Mouse (Mus musculus): Measurements from ENCODE around the gene Drosha. TPM values are rescaled to one million over a fixed set of nuclear protein-coding genes. Genes with fewer than 3 reads are reported as not detected.
"Not testable (repeated sequence)": the region's sequence is repeated elsewhere in the genome, so short reads cannot be mapped to it uniquely, and the experiment has no call there.

Drosha gene
- total RNA-seq (2015; ENCODE audit: low replicate concordance) (13.0 and 13.8 TPM in 2 replicates), total RNA-seq (2017; ENCODE audit: low replicate concordance) (8.1 and 8.5 TPM in 2 replicates)

GRCm38 (mm10) chr15:12824197-12824952, at the start of gene Drosha, which contains the start of gene 6030458C11Rik:
Gene Drosha, plus strand, starts transcription at chr15:12824815.
Gene 6030458C11Rik, minus strand, starts transcription at chr15:12824649.
- peak; percentile 97 for ATAC-seq (replicated peaks; ENCODE audit: low FRiP score, poor library complexity, severe bottlenecking)

DNA sequence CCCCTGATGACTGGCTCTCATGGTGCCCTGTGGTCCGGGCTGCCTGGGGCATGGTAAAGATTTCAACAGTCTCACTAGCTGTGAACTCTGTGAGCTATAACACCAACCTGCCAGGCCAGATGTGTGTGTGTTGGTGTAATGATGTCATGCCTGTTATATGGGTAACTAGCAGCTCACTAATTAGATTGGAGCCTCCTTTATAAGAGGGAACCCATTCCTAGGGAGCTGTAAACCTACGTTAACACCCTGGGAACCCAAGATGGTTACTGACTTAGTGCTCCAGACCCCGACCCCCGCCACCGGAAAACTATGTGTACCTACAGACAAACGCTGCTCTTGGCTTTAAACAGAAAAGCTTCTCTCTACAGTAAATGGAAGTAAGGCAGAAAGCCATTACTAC, 43.3 kb upstream of the Drosha start:
- ATAC-seq (replicated peaks; ENCODE audit: low FRiP score, poor library complexity, severe bottlenecking) = no peak

GRCm38 (mm10) chr15:12781729-12782326, 42.8 kb upstream of the Drosha start:
- no peak for ATAC-seq (replicated peaks; ENCODE audit: low FRiP score, poor library complexity, severe bottlenecking)

GRCm38 (mm10) chr15:12788536-12788935, 36.1 kb upstream of the Drosha start:
- ATAC-seq (replicated peaks; ENCODE audit: low FRiP score, poor library complexity, severe bottlenecking) = no peak

DNA sequence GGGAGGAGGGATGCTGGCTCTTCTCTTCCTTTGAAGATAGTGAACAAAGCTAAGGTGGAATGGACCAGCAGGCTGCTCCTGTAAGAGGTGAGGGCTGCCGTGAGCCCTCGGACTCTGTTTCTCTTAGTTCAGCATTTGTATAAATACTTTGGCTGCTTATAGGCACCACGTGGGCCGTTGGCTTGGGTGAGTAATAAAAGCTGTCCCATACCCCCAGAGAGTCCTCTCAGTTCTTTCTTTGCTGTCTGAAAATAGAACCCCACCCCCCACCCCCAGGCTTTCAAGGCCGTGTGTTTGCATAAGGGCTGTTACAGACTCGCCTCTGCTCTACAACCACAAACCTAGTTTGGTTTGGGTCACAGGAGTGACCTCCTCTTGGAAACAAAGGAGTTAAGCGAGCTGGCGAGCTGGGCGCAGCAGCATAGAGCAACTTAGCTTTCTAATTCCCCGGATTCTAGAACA, 35.2 kb upstream of the Drosha start:
- ATAC-seq (replicated peaks; ENCODE audit: low FRiP score, poor library complexity, severe bottlenecking) = no peak

- no peak for ATAC-seq (replicated peaks; ENCODE audit: low FRiP score, poor library complexity, severe bottlenecking)
These were observed 30.3 kb upstream of the Drosha start for GRCm38 (mm10) chr15:12794311-12794710.

DNA sequence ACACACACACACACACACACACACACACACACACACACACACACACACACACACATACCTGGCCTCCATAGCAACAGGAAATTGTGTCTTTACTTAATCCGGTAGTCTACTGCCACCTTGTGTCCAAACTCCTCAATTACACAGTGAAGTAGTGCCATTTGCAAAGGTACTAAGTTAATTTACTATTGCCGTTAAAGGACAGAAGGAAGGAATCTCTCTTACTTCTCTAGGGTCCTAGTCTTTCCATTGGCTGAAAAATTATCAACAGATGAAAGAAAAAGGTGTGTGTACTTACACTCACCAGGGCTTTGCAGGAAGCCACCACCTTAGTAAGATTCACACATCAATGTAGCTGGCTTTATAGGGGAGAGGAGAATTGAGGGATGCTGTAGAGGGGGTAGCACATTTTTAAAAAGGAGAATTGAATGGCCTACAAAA, 29.1 kb upstream of the Drosha start:
- ATAC-seq (replicated peaks; ENCODE audit: low FRiP score, poor library complexity, severe bottlenecking) = peak; percentile 76; the same call in 1 of the 2 replicates

GRCm38 (mm10) chr15:12795909-12796470, 28.6 kb upstream of the Drosha start:
- ATAC-seq (replicated peaks; ENCODE audit: low FRiP score, poor library complexity, severe bottlenecking) = no peak

DNA sequence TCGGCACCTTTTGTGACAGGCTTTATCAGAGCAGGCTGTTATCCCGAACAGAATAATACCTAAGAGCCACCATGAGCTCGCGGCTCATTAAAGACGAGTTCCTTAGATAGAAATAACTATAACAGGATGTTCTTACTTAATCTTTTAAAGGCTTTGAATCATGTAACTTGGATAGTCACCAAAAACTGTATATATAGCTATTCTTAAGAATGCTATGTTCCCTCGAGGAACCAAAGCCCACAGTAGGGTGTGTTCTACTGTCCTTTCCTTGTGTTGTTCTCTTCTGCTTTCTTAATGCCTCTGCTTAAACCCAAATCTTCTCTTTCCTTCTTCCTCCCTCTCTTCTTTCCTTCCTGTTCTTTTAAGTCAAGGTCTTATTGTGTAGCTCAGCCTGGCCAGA, 26.6 kb upstream of the Drosha start:
- ATAC-seq (replicated peaks; ENCODE audit: low FRiP score, poor library complexity, severe bottlenecking) = no peak

DNA sequence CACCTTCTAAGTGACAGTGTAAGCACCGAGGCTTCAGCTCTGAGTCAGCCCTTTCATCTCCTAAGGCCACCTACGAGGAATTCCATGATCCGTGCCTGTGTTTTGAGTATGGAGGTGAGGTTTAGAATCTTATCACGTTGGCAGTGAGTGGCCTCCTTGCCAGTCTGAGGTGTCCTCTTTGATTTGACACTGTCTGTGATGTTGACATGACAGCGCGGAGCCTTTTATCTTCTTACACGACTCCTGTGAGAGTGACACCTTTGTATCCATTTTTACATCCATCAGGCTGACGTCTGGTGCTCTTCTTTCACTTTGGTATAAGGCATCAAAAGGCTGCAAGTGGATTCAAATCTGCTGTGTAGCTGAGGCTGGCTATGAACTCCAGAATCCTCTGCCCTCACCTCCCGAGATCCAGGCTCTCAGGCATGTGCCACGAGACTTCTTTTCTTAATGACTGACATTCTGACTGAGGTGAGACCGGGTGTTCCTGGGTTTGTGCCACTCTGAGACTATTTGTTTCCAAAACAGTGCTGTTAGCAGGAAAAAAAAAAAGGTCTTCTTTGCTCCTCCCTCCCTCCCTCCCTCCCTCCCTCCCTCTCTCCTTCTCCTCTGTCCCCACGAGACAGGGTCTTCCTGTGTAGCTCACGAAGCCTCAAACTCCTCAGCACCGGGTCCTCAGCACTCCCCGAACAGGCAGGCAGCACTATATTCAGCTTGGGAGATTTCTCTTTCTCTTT, 24.0 kb upstream of the Drosha start:
- ATAC-seq (replicated peaks; ENCODE audit: low FRiP score, poor library complexity, severe bottlenecking) = no peak

GRCm38 (mm10) chr15:12801142-12801506, 23.5 kb upstream of the Drosha start:
- not testable (repeated sequence) for ATAC-seq (replicated peaks; ENCODE audit: low FRiP score, poor library complexity, severe bottlenecking)

- ATAC-seq (replicated peaks; ENCODE audit: low FRiP score, poor library complexity, severe bottlenecking) = no peak
These were observed 19.5 kb upstream of the Drosha start for GRCm38 (mm10) chr15:12805071-12805470.

- no peak for ATAC-seq (replicated peaks; ENCODE audit: low FRiP score, poor library complexity, severe bottlenecking)
These were observed 17.5 kb upstream of the Drosha start for GRCm38 (mm10) chr15:12807088-12807487.

GRCm38 (mm10) chr15:12809305-12809704, 15.3 kb upstream of the Drosha start:
- no peak for ATAC-seq (replicated peaks; ENCODE audit: low FRiP score, poor library complexity, severe bottlenecking)

DNA sequence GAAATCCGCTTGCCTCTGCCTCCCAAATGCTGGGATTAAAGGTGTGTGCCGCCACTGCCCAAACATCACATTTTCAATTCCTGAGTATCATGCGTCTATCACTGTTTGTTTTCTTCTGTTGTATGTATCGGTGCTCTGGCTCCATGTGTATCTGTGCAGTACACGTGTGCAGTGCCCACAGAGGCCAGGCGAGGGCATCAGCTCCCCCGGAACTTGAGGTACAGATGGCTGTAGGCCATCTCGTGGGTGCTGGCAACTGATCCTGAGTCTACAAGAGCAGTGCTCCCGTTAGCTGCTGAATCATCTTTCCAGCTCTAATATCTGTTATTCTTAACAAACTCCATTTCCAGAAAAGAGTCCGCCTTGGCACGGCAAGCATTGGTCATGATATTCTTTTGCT, 12.0 kb upstream of the Drosha start:
- ATAC-seq (replicated peaks; ENCODE audit: low FRiP score, poor library complexity, severe bottlenecking) = no peak

DNA sequence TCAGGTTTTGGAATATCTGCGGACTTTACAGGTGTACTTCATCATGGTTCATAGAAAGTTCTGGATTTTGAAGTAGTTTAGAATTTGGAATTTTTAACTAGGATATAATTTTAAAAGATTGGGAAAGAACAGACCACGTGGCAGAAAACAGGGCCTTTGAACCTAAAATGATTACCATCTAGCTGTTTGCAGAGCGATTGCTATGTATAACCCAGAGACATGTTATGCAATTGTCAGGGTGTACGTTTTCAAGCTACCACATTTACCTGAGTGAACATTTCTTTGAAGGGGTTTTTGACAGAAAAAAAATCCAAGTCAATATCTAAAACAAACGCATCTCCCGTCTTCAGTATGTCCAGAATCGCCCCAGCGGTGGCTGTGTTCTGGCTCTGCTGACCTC, 7.0 kb upstream of the Drosha start:
- no peak for ATAC-seq (replicated peaks; ENCODE audit: low FRiP score, poor library complexity, severe bottlenecking)

DNA sequence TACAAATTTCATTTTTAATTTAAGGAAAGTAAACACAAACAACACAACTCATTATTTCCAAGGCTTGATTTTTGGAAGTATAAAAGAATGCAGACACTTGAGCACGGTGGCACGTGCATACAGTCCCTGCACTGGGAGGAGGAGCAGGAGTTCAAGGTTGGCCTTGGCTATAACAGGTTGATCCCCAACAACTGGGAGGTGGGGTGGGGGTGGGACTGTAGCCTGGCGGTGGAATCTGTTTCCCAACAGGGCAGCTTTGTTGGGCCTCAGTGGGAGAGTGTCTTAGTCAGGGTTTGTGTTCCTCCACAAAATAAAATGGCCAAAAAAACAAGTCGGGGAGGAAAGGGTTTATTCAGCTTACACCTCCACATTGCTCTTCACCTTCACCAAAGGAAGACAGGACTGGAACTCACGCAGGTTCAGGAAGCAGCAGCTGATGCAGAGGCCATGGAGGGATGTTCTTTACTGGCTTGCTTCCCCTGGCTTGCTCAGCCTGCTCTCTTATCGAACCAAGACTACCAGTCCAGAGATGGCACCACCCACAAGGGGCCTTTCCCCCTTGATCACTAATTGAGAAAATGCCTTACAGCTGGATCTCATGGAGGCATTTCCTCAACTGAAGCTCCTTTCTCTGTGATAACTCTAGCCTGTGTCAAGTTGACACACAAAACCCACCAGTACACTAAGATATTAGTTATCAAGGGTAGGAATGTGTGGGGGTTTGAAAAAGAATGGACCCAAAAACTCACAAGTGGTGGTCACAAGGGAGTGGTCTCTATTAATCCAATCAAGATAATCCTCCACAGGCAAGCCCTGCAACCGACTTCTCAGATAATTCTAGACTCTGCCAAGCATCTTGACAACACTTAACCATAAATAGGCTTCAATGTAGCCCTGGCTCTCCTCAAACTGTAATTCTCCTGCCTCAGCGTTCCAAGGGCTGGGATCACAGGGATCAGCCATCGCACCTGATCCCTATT, 1.9 kb upstream of the Drosha start:
- ATAC-seq (replicated peaks; ENCODE audit: low FRiP score, poor library complexity, severe bottlenecking) = no peak

GRCm38 (mm10) chr15:12823455-12824119, 1.0 kb upstream of the Drosha start:
- ATAC-seq (replicated peaks; ENCODE audit: low FRiP score, poor library complexity, severe bottlenecking) = 0 out of 2 replicates have a peak, but pooled peaks have one; percentile 4
